Comparison of ENCODE assay signal across 23 mouse cellular contexts in the genomic region with DNA sequence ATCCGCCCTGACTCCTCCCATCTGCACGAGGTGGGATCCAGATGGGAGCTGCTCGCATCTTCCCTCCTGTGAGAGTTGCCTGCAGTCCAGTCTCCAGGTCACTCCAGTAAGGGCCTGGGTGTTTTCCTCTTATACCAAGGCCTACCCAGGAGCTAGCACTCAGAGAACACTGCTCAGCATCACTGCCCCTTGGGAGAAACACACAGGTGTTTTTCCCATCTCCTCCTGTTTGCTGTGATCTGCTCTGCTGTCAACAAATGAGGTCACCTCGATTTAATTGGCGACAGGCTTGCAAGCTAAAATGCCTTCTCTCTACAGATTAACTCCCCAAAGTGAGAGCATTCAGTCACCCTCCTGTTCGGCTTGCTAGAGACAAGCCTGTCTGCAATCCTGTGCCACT.
DNase-seq lines count a peak whose midpoint lies in the region; ATAC-seq lines count a peak whose summit lies in the region.
"Had no signal": no experiment of that assay in that cellular context is flagged by ENCODE, and none has a peak within 500 bp of the region (broad histone marks: within the 10 kb centered on the region; RNA-seq: fewer than 3 reads in every experiment).

No protein-coding gene starts in this region.

- peak overlapping the region; percentile 35; the same call in 1 of the 2 replicates for H3K27ac ChIP-seq in forebrain, embryonic 13.5 days
- H3K27ac ChIP-seq in forebrain, embryonic 11.5 days (ENCODE audit: low read depth, low read length) = no peak overlapping the region
- no peak overlapping the region for H3K27ac ChIP-seq in hindbrain, embryonic 14.5 days
- H3K27ac ChIP-seq in hindbrain, embryonic 11.5 days (ENCODE audit: low read depth, low read length) = no peak overlapping the region
- 0 out of 2 replicates have a peak overlapping the region, but pooled peaks have one; percentile 20 for H3K27ac ChIP-seq in brown adipose tissue, adult 24 weeks (replicated peaks; ENCODE audit: low read depth, low read length)
- no peak overlapping the region for H3K27ac ChIP-seq in embryonic facial prominence, embryonic 15.5 days (replicated peaks)
- H3K27ac ChIP-seq: heart, embryonic 15.5 days; intestine, embryonic 15.5 days; liver, embryonic 12.5 days; neural tube, embryonic 15.5 days had no signal

- no peak for ATAC-seq in forebrain, embryonic 13.5 days
- ATAC-seq in forebrain, embryonic 11.5 days (replicated peaks; ENCODE audit: low FRiP score) = no peak
- ATAC-seq in hindbrain, embryonic 14.5 days (ENCODE audit: low FRiP score) = 0 out of 2 replicates have a peak, but pooled peaks have one; percentile 1
- no peak for ATAC-seq in hindbrain, embryonic 11.5 days (ENCODE audit: low FRiP score)
- peak; percentile 59; the same call in 1 of the 2 replicates for ATAC-seq in embryonic facial prominence, embryonic 15.5 days (ENCODE audit: insufficient number of reproducible peaks, low FRiP score, low TSS enrichment, low read depth)
- ATAC-seq: liver, embryonic 12.5 days; Patski had no signal

- WGBS in forebrain, embryonic 13.5 days = 58% methylated on average over 6 of the region's 6 CpGs
- 58% methylated on average over 6 of the region's 6 CpGs for WGBS in forebrain, embryonic 11.5 days
- WGBS in hindbrain, embryonic 14.5 days = 62% methylated on average over 6 of the region's 6 CpGs
- 60% methylated on average over 6 of the region's 6 CpGs for WGBS in hindbrain, embryonic 11.5 days
- WGBS in embryonic facial prominence, embryonic 15.5 days = 53% methylated on average over 6 of the region's 6 CpGs

- H3K9me3 ChIP-seq in forebrain, embryonic 13.5 days (replicated peaks) = no peaks in the 10 kb centered on the region
- no peaks in the 10 kb centered on the region for H3K9me3 ChIP-seq in forebrain, embryonic 11.5 days (ENCODE audit: control insufficient read depth, low read length)
- H3K9me3 ChIP-seq in hindbrain, embryonic 14.5 days (ENCODE audit: control insufficient read depth, low read length) = no peaks in the 10 kb centered on the region
- H3K9me3 ChIP-seq in hindbrain, embryonic 11.5 days (ENCODE audit: control insufficient read depth, low read length) = no peaks in the 10 kb centered on the region
- no peaks in the 10 kb centered on the region for H3K9me3 ChIP-seq in embryonic facial prominence, embryonic 15.5 days (replicated peaks)
- H3K9me3 ChIP-seq: heart, embryonic 15.5 days; hindbrain, embryonic 13.5 days; intestine, embryonic 15.5 days; liver, embryonic 12.5 days; neural tube, embryonic 15.5 days had no signal

- peak overlapping the region; percentile 3; the same call in 1 of the 2 replicates for H3K9ac ChIP-seq in forebrain, embryonic 13.5 days
- no peak overlapping the region for H3K9ac ChIP-seq in forebrain, embryonic 11.5 days (ENCODE audit: low read length)
- no peak overlapping the region for H3K9ac ChIP-seq in hindbrain, embryonic 14.5 days
- H3K9ac ChIP-seq in hindbrain, embryonic 11.5 days (ENCODE audit: low read depth, low read length) = no peak overlapping the region
- H3K9ac ChIP-seq in embryonic facial prominence, embryonic 15.5 days = no peak overlapping the region
- H3K9ac ChIP-seq: heart, embryonic 15.5 days; hindbrain, embryonic 13.5 days; intestine, embryonic 15.5 days; liver, embryonic 12.5 days; lung, embryonic 14.5 days; neural tube, embryonic 15.5 days had no signal

- H3K4me2 ChIP-seq in forebrain, embryonic 13.5 days = no peak overlapping the region
- H3K4me2 ChIP-seq in forebrain, embryonic 11.5 days (ENCODE audit: low read depth, low read length, severe bottlenecking) = no peak overlapping the region
- no peak overlapping the region for H3K4me2 ChIP-seq in hindbrain, embryonic 14.5 days (replicated peaks)
- H3K4me2 ChIP-seq in hindbrain, embryonic 11.5 days (replicated peaks; ENCODE audit: low read depth, low read length) = no peak overlapping the region
- no peak overlapping the region for H3K4me2 ChIP-seq in embryonic facial prominence, embryonic 15.5 days (replicated peaks)
- H3K4me2 ChIP-seq: hindbrain, embryonic 13.5 days; intestine, embryonic 15.5 days; liver, embryonic 12.5 days; lung, embryonic 14.5 days; neural tube, embryonic 15.5 days had no signal

- H3K27me3 ChIP-seq in forebrain, embryonic 13.5 days = no peaks in the 10 kb centered on the region
- no peaks in the 10 kb centered on the region for H3K27me3 ChIP-seq in forebrain, embryonic 11.5 days (ENCODE audit: control insufficient read depth, insufficient read depth, low read length)
- H3K27me3 ChIP-seq in hindbrain, embryonic 14.5 days (ENCODE audit: control insufficient read depth, insufficient read depth, low read length) = no peaks in the 10 kb centered on the region
- no peaks in the 10 kb centered on the region for H3K27me3 ChIP-seq in hindbrain, embryonic 11.5 days (ENCODE audit: control insufficient read depth, insufficient read depth, low read length)
- no peaks in the 10 kb centered on the region for H3K27me3 ChIP-seq in embryonic facial prominence, embryonic 15.5 days
- H3K27me3 ChIP-seq: heart, embryonic 15.5 days; hindbrain, embryonic 13.5 days; intestine, embryonic 15.5 days; liver, embryonic 12.5 days; neural tube, embryonic 15.5 days; Patski had no signal

- no peak overlapping the region for H3K4me3 ChIP-seq in forebrain, embryonic 13.5 days
- H3K4me3 ChIP-seq in forebrain, embryonic 11.5 days (ENCODE audit: low read depth, low read length) = no peak overlapping the region
- H3K4me3 ChIP-seq in hindbrain, embryonic 14.5 days (replicated peaks; ENCODE audit: low read length) = no peak overlapping the region
- H3K4me3 ChIP-seq in hindbrain, embryonic 11.5 days (ENCODE audit: low read depth, low read length) = no peak overlapping the region
- H3K4me3 ChIP-seq in brown adipose tissue, adult 24 weeks (ENCODE audit: insufficient read depth, low read depth, low read length) = no peak overlapping the region
- H3K4me3 ChIP-seq in embryonic facial prominence, embryonic 15.5 days (replicated peaks) = no peak overlapping the region
- H3K4me3 ChIP-seq: heart, embryonic 15.5 days; hindbrain, embryonic 13.5 days; intestine, embryonic 15.5 days; liver, embryonic 12.5 days; neural tube, embryonic 15.5 days had no signal

- no peak for DNase-seq in forebrain, embryonic 11.5 days (ENCODE audit: low spot score)
- DNase-seq in hindbrain, embryonic 14.5 days (ENCODE audit: low spot score) = no peak
- no peak for DNase-seq in hindbrain, embryonic 11.5 days (ENCODE audit: low spot score)
- DNase-seq in right cerebral cortex, adult 2 months (ENCODE audit: low spot score in 2 of 2) = no peak
- DNase-seq: adrenal gland, postnatal 10 days; cerebellum, adult 11-12 months; embryo, embryonic 11 days; kidney, adult 9 months; kidney, postnatal 25 days; lung, embryonic 14.5 days; lung, postnatal 4 days; right cerebral cortex, postnatal 14 days; thymus, adult 18-20 months; thymus, postnatal 4 days had no signal

- H3K36me3 ChIP-seq in forebrain, embryonic 13.5 days (ENCODE audit: poor library complexity, severe bottlenecking) = peaks cover 51% of the 10 kb centered on the region
- no peaks in the 10 kb centered on the region; the same call in 1 of the 2 replicates for H3K36me3 ChIP-seq in forebrain, embryonic 11.5 days (ENCODE audit: control insufficient read depth, insufficient read depth, low read length)
- peaks cover 68% of the 10 kb centered on the region for H3K36me3 ChIP-seq in hindbrain, embryonic 14.5 days (replicated peaks; ENCODE audit: control insufficient read depth, insufficient read depth)
- H3K36me3 ChIP-seq in hindbrain, embryonic 11.5 days (ENCODE audit: control insufficient read depth, insufficient read depth, low read length) = no peaks in the 10 kb centered on the region; the same call in 1 of the 2 replicates
- peaks cover 39% of the 10 kb centered on the region for H3K36me3 ChIP-seq in embryonic facial prominence, embryonic 15.5 days
- H3K36me3 ChIP-seq: intestine, embryonic 15.5 days; liver, embryonic 12.5 days had no signal

- H3K4me1 ChIP-seq in forebrain, embryonic 13.5 days = peaks cover 19% of the 10 kb centered on the region
- H3K4me1 ChIP-seq in forebrain, embryonic 11.5 days (replicated peaks; ENCODE audit: control insufficient read depth, insufficient read depth, low read length) = no peaks in the 10 kb centered on the region
- 0 out of 2 replicates have a peak, but pooled peaks cover 3% of the 10 kb centered on the region for H3K4me1 ChIP-seq in hindbrain, embryonic 14.5 days (replicated peaks; ENCODE audit: control insufficient read depth, insufficient read depth, low read length)
- no peaks in the 10 kb centered on the region for H3K4me1 ChIP-seq in hindbrain, embryonic 11.5 days (replicated peaks; ENCODE audit: control insufficient read depth, insufficient read depth, low read length)
- 0 out of 2 replicates have a peak, but pooled peaks cover 2% of the 10 kb centered on the region for H3K4me1 ChIP-seq in brown adipose tissue, adult 24 weeks (ENCODE audit: control insufficient read depth, insufficient read depth, insufficient read length, low read length)
- H3K4me1 ChIP-seq in embryonic facial prominence, embryonic 15.5 days = no peaks in the 10 kb centered on the region
- H3K4me1 ChIP-seq: intestine, embryonic 15.5 days; liver, embryonic 12.5 days had no signal

Comparison
In these comparisons a context has a peak if more than half of its experiments do, and no peak if none do; other contexts are left out.
1. ATAC-seq: peak in hindbrain, embryonic 14.5 days (single experiment) and embryonic facial prominence, embryonic 15.5 days (single experiment); none in forebrain, embryonic 13.5 days (single experiment), forebrain, embryonic 11.5 days (single experiment) and hindbrain, embryonic 11.5 days (single experiment).
2. H3K27ac ChIP-seq: peak in forebrain, embryonic 13.5 days (single experiment) and brown adipose tissue, adult 24 weeks (single experiment); none in forebrain, embryonic 11.5 days (single experiment), hindbrain, embryonic 14.5 days (single experiment), hindbrain, embryonic 11.5 days (single experiment) and embryonic facial prominence, embryonic 15.5 days (single experiment).